Mouse (Mus musculus) liver, adult 2 months (tissue): ENCODE data around the gene Dpep3.

ENCODE experiments used
- CTCF ChIP-seq: fragments of 200-500 bp; IDR thresholded peaks from 2 replicates; pipeline ENCODE4 v1.5.1; 2011; ENCODE audit warnings: low read depth, low read length, control low read depth
- POLR2A ChIP-seq: fragments of 200-500 bp; IDR thresholded peaks from 2 replicates; pipeline ENCODE4 v1.6.1; 2011; ENCODE audit warnings: low read length, control low read depth; ENCODE audit not compliant: insufficient read depth; ENCODE audit errors: extremely low read depth

GRCm38 (mm10) chr8:105993226-105993625, 14.0 kb upstream of the Dpep3 start:
- TF ChIP-seq CTCF (no peak), POLR2A (no peak)
